Mouse (Mus musculus) liver, embryonic 16.5 days (tissue): Measurements from ENCODE around the gene Ylpm1. TPM values are rescaled to one million over a fixed set of nuclear protein-coding genes. Genes with fewer than 3 reads are reported as not detected.

Experiments
- ATAC-seq: fragments of 200-750 bp; cut with Nextera tagmentation; 2 replicates; pipeline ENCODE4 v1.8.0; 2017; ENCODE audit warnings: low read depth, mild to moderate bottlenecking, moderate number of reproducible peaks, moderate library complexity
- H3K27ac ChIP-seq: fragments of 300-500 bp; sonication (generic); 2 replicates; pipeline ENCODE4 v1.5.1; 2014; ENCODE audit warnings: mild to moderate bottlenecking, low read length
- H3K27me3 ChIP-seq: fragments of 300-500 bp; sonication (generic); 2 replicates; pipeline ENCODE4 v1.6.1; 2014; ENCODE audit warnings: low read depth, low read length, mixed read lengths; ENCODE audit not compliant: control insufficient read depth, insufficient read depth
- H3K36me3 ChIP-seq: fragments of 300-500 bp; sonication (generic); 2 replicates; pipeline ENCODE4 v1.6.1; 2014; ENCODE audit warnings: mild to moderate bottlenecking; ENCODE audit not compliant: control insufficient read depth, insufficient read depth
- H3K4me1 ChIP-seq: fragments of 300-500 bp; sonication (generic); 2 replicates; pipeline ENCODE4 v1.6.1; 2014; ENCODE audit warnings: low read depth, low read length, mixed read lengths; ENCODE audit not compliant: control insufficient read depth
- H3K4me2 ChIP-seq: fragments of 300-500 bp; sonication (generic); 2 replicates; pipeline ENCODE4 v1.6.1; 2014; ENCODE audit warnings: low read depth, low read length, mixed read lengths
- H3K4me3 ChIP-seq: fragments of 300-500 bp; sonication (generic); 2 replicates; pipeline ENCODE4 v1.5.1; 2014; ENCODE audit warnings: low read depth, mild to moderate bottlenecking, low read length
- H3K9ac ChIP-seq: fragments of 300-500 bp; sonication (generic); 2 replicates; pipeline ENCODE4 v1.6.1; 2014; ENCODE audit warnings: low read depth, low read length
- H3K9me3 ChIP-seq: fragments of 300-500 bp; sonication (generic); replicated peaks from 2 replicates; pipeline ENCODE4 v1.6.1; 2016; ENCODE audit warnings: low read length; ENCODE audit not compliant: control insufficient read depth
- WGBS: fragments of 180-500 bp; shearing (Covaris S2); extraction: QIAGEN DNeasy Blood & Tissue Kit; methylation state at CpG from one replicate; pipeline ENCODE4 v1.1.7; 2014; ENCODE audit not compliant: insufficient replicate concordance; 5-methylcytosine and 5-hydroxymethylcytosine counted together
- polyA plus RNA-seq: library from polyadenylated mRNA; unstranded; fragments of >200 nt; fragmentation: Nextera tagmentation; extraction: Ambion mirVana; gene quantifications from 2 replicates; pipeline ENCODE4 v1.2.1, GENCODE M21; 2015

Gene Ylpm1
- polyA plus RNA-seq, 1 experiment from 2014 or later, result 5.8 TPM

DNA sequence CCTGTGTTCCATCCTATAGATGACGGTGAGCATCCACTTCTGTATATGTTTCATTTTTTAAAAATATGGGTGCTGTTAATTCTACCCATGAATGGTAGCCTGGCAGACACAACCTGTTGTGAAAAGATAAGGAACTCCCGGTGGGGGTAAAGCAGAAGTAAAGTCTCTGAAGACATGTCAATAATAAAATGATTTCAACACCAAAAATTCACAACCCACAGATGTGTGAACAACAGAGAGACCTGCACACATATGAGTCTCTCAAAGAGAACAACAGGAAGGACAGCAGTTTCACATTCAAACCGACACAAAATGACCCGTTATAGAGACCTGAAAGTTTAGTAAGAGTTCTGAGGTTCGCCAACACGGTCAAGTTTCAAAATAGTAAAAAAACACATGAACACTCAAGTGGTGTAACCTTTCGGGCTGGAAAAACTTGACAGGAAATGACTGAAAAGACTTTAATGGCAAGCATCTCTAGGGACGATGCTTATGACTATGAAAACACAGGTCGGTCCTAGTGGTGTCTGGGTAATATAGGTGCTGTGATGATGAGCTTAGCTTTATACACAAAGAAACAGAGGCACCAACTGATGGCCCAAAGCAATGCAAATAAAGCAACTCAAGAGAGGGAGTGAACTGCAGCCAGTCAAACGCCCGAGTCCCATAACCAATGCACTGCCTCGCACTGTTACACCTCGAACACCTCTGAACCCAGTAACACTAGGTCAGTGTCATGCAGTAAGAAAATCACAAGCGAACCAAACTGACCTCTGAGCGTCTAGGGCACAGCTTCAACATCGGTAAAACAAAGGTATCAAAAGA is 27.1 kb upstream of the Ylpm1 start:
- peak; percentile 64 for ATAC-seq
- Histone ChIP-seq H3K36me3 (peaks cover 16% of the 10 kb centered on the region), H3K4me1 (peaks cover 19% of the 10 kb centered on the region), H3K4me3 (peak overlapping the region; percentile 84), H3K9me3 (no peaks in the 10 kb centered on the region), H3K4me2 (peak overlapping the region; percentile 70), H3K27ac (peak overlapping the region; percentile 80), H3K9ac (peak overlapping the region; percentile 91), H3K27me3 (no peaks in the 10 kb centered on the region)
- 33% methylated on average over 16 of the region's 16 CpGs for WGBS

- Histone ChIP-seq H3K4me2 (peak overlapping the region; percentile 70), H3K9ac (peak overlapping the region; percentile 91), H3K4me1 (peaks cover 17% of the 10 kb centered on the region), H3K36me3 (peaks cover 14% of the 10 kb centered on the region), H3K27me3 (no peaks in the 10 kb centered on the region), H3K4me3 (peak overlapping the region; percentile 84), H3K9me3 (no peaks in the 10 kb centered on the region), H3K27ac (peak overlapping the region; percentile 80)
- 13% methylated on average over 15 of the region's 15 CpGs for WGBS
- peak; percentile 27; the same call in 1 of the 2 replicates for ATAC-seq
These were observed 26.3 kb upstream of the Ylpm1 start for GRCm38 (mm10) chr12:84969656-84970427.

- Histone ChIP-seq H3K9ac (peak within 1 kb of the TSS; percentile 91), H3K4me2 (peak within 1 kb of the TSS; percentile 84), H3K27me3 (no peaks in the 10 kb centered on the region), H3K27ac (peak within 1 kb of the TSS; percentile 80), H3K9me3 (no peaks in the 10 kb centered on the region), H3K4me3 (peak within 1 kb of the TSS; percentile 84), H3K4me1 (peaks cover 17% of the 10 kb centered on the region), H3K36me3 (peaks cover 8% of the 10 kb centered on the region; the same call in 1 of the 2 replicates)
- ATAC-seq, result peak; percentile 78
- WGBS, result under 1% methylated on average over 42 of the region's 42 CpGs
These were observed 25.6 kb upstream of the Ylpm1 start, which contains the start of the genes Fcf1 and Arel1 for GRCm38 (mm10) chr12:84970428-84971096. Gene Fcf1, plus strand, starts transcription at chr12:84970897. Gene Arel1, minus strand, starts transcription at chr12:84970900.

GRCm38 (mm10) chr12:84979264-84979862 is 16.8 kb upstream of the Ylpm1 start:
- WGBS, result 59% methylated on average over 2 of the region's 2 CpGs
- H3K4me2 ChIP-seq, result no peak overlapping the region
- ATAC-seq, result no peak

DNA sequence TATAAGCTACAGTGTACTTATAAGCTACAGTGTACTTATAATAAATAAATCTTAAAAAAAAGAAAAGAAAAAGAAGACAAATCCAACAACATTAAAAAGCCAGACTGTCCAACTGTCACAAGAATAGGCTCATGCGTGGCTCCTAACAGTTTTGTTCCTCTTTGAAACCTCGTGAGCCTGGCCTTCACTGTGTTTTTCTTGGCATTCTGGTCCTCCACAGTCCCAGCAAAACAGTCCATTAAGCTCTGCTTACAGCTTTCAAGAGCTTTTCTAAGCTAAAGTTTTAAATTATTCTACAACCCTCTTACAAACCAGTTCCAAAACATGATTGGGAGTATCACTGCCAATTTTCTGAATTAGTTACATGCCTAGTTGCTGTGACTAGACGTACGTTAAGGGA is 6.7 kb upstream of the Ylpm1 start:
- H3K9me3 ChIP-seq, result no peaks in the 10 kb centered on the region; the same call in 1 of the 2 replicates
- no peak overlapping the region for H3K4me3 ChIP-seq
- no peak for ATAC-seq

More at GRCm38 (mm10) chr12:84979264-84979862, 16.8 kb upstream of the Ylpm1 start:
- no peaks in the 10 kb centered on the region for H3K4me1 ChIP-seq
- no peaks in the 10 kb centered on the region for H3K27me3 ChIP-seq
- H3K36me3 ChIP-seq, result peaks cover 44% of the 10 kb centered on the region
- H3K4me3 ChIP-seq, result no peak overlapping the region
- no peaks in the 10 kb centered on the region for H3K9me3 ChIP-seq
- H3K27ac ChIP-seq, result no peak overlapping the region
- no peak overlapping the region for H3K9ac ChIP-seq

GRCm38 (mm10) chr12:84995112-84995761 is 884 bp upstream of the Ylpm1 start:
- Histone ChIP-seq H3K9me3 (no peaks in the 10 kb centered on the region; the same call in 1 of the 2 replicates), H3K4me2 (peak overlapping the region; percentile 98), H3K27me3 (no peaks in the 10 kb centered on the region), H3K4me1 (peaks cover 27% of the 10 kb centered on the region), H3K9ac (no peak overlapping the region; the same call in 1 of the 2 replicates), H3K27ac (0 out of 2 replicates have a peak overlapping the region, but pooled peaks have one; percentile 25), H3K36me3 (no peaks in the 10 kb centered on the region), H3K4me3 (peak overlapping the region; percentile 81; the same call in 1 of the 2 replicates)
- 91% methylated on average over 9 of the region's 9 CpGs for WGBS
- no peak for ATAC-seq

More for the DNA sequence above, 6.7 kb upstream of the Ylpm1 start:
- no peaks in the 10 kb centered on the region; the same call in 1 of the 2 replicates for H3K4me1 ChIP-seq
- no peak overlapping the region for H3K27ac ChIP-seq
- no peak overlapping the region for H3K4me2 ChIP-seq
- no peaks in the 10 kb centered on the region for H3K36me3 ChIP-seq
- no peaks in the 10 kb centered on the region for H3K27me3 ChIP-seq
- H3K9ac ChIP-seq, result no peak overlapping the region
- WGBS, result 52% methylated on average over 4 of the region's 4 CpGs

DNA sequence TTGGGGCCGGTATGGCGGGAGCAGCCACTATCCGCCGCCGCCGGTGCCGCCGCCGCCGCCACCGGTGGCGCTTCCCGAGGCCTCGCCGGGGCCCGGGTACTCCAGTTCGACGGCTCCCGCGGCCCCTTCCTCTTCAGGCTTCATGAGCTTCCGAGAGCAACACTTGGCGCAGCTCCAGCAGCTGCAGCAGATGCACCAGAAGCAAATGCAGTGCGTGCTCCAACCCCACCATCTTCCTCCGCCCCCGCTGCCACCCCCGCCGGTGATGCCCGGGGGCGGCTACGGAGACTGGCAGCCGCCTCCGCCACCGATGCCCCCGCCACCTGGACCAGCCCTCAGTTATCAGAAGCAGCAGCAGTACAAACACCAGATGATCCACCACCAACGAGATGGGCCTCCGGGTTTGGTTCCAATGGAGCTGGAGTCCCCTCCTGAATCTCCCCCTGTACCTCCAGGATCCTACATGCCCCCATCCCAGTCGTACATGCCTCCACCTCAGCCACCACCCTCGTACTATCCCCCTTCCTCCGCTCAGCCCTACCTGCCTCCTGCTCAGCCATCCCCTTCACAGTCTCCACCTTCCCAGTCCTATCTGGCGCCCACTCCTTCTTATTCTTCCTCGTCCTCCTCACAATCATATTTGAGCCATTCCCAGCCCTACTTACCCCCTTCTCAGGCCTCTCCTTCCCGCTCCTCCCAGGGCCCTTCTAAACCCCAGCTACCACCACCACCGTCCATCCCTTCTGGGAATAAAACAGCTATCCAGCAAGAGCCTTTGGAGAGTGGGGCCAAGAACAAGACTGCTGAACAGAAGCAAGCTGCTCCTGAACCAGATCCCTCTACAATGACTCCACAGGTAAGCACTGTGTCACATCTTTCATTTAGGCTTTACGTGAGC is 629 bp downstream of the Ylpm1 start:
- Histone ChIP-seq H3K9me3 (no peaks in the 10 kb centered on the region; the same call in 1 of the 2 replicates), H3K36me3 (no peaks in the 10 kb centered on the region), H3K4me2 (peak overlapping the region; percentile 98), H3K9ac (peak overlapping the region; percentile 90), H3K27me3 (no peaks in the 10 kb centered on the region), H3K27ac (peak overlapping the region; percentile 79), H3K4me3 (peak overlapping the region; percentile 81), H3K4me1 (peaks cover 27% of the 10 kb centered on the region)
- under 1% methylated on average over 44 of the region's 44 CpGs for WGBS
- peak; percentile 61 for ATAC-seq
